Comparison of ENCODE assay signal across 22 mouse cellular contexts in the genomic region with DNA sequence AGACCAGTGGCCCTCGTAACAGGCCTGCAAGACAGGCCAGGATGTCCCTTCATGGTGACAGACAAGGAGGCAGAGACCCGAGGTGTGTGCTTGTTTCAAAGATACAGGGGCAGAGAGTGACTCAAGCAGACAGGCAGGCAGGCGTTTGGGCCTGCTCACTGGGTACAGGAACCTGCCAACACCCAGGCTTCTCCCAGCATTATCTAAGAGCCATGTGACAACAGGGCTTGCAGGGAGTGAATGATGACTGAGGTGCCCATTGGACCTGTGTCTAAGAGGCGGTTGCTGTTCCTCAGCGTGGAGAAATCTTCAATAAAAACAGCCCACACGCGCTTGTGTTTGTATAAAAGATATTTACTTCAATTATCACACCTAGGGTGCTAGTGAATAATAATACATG.
"Had no signal": no experiment of that assay in that cellular context is flagged by ENCODE, and none has a peak within 500 bp of the region (broad histone marks: within the 10 kb centered on the region; RNA-seq: fewer than 3 reads in every experiment).

No protein-coding gene starts in this region.

- H3K27me3 ChIP-seq: heart, embryonic 12.5 days; hindbrain, embryonic 13.5 days; hindbrain, embryonic 15.5 days; limb, embryonic 12.5 days had no signal

- H3K4me2 ChIP-seq: heart, embryonic 12.5 days; hindbrain, embryonic 13.5 days; hindbrain, embryonic 15.5 days; limb, embryonic 12.5 days; liver, embryonic 11.5 days had no signal

- DNase-seq: gastrocnemius, adult 2 months; gastrocnemius, postnatal 10 days; gastrocnemius, postnatal 25 days; heart, adult 18-20 months; heart, postnatal 10 days; heart, postnatal 4 days; kidney, adult 18-20 months; kidney, adult 8-10 months; kidney, postnatal 10 days; kidney, postnatal 25 days; kidney, postnatal 4 days; liver had no signal

- ATAC-seq: hindbrain, postnatal 0 days had no signal

- H3K27ac ChIP-seq: gastrocnemius, adult 2 months; heart, embryonic 10.5 days; hindbrain, embryonic 13.5 days; hindbrain, embryonic 15.5 days; hindbrain, postnatal 0 days; layer of hippocampus, adult 2 months; left cerebral cortex, adult 2 months; limb, embryonic 10.5 days; limb, embryonic 12.5 days had no signal

- H3K36me3 ChIP-seq: heart, embryonic 10.5 days; heart, embryonic 12.5 days; hindbrain, embryonic 15.5 days; limb, embryonic 12.5 days had no signal

- H3K4me3 ChIP-seq: gastrocnemius, adult 2 months; heart, embryonic 10.5 days; heart, embryonic 12.5 days; hindbrain, embryonic 13.5 days; hindbrain, embryonic 15.5 days; layer of hippocampus, adult 2 months; left cerebral cortex, adult 2 months; limb, embryonic 10.5 days; limb, embryonic 12.5 days had no signal

- H3K9ac ChIP-seq: heart, embryonic 12.5 days; hindbrain, embryonic 13.5 days; hindbrain, embryonic 15.5 days; limb, embryonic 12.5 days had no signal

- H3K9me3 ChIP-seq: heart, embryonic 10.5 days; heart, embryonic 12.5 days; hindbrain, embryonic 13.5 days; hindbrain, embryonic 15.5 days; limb, embryonic 10.5 days; limb, embryonic 12.5 days had no signal
